Mouse (Mus musculus) gastrocnemius, adult 18-20 months (tissue): ENCODE data around the gene Palld. TPM values are rescaled to one million over a fixed set of nuclear protein-coding genes. Genes with fewer than 3 reads are reported as not detected.

Source experiments
- DNase-seq: peaks from one replicate; pipeline ENCODE4 v3.0.0; 2021; ENCODE audit warnings: low spot score
- total RNA-seq, 2 experiments: library from RNA; stranded (reverse); gene quantifications; 2 replicates each; pipeline ENCODE4 v1.2.3; 2021

Gene Palld
- total RNA-seq, 2 experiments from 2014 or later = 42.0 to 57.2 TPM

GRCm38 (mm10) chr8:61590551-61591431, 311.7 kb downstream of the Palld start:
- peak; percentile 84 for DNase-seq

GRCm38 (mm10) chr8:61589972-61590391, 312.5 kb downstream of the Palld start:
- no peak for DNase-seq

- no peak for DNase-seq
These were observed 314.2 kb downstream of the Palld start for GRCm38 (mm10) chr8:61588336-61588735.

- no peak for DNase-seq
These were observed 314.8 kb downstream of the Palld start for GRCm38 (mm10) chr8:61587731-61588130.

GRCm38 (mm10) chr8:61586529-61586928, 316.0 kb downstream of the Palld start:
- DNase-seq = no peak

- no peak for DNase-seq
These were observed 316.7 kb downstream of the Palld start for GRCm38 (mm10) chr8:61585746-61586145.

- no peak for DNase-seq
These were observed 317.6 kb downstream of the Palld start for GRCm38 (mm10) chr8:61584714-61585383.

GRCm38 (mm10) chr8:61582547-61582946, 319.9 kb downstream of the Palld start:
- no peak for DNase-seq

GRCm38 (mm10) chr8:61581259-61581658, 321.2 kb downstream of the Palld start:
- no peak for DNase-seq

GRCm38 (mm10) chr8:61579831-61580230, 322.7 kb downstream of the Palld start:
- no peak for DNase-seq

- DNase-seq = no peak
These were observed 323.7 kb downstream of the Palld start for GRCm38 (mm10) chr8:61578754-61579153.

- no peak for DNase-seq
These were observed 327.3 kb downstream of the Palld start for GRCm38 (mm10) chr8:61575096-61575653.

GRCm38 (mm10) chr8:61574526-61574925, 328.0 kb downstream of the Palld start:
- no peak for DNase-seq

GRCm38 (mm10) chr8:61573179-61573937, 329.1 kb downstream of the Palld start:
- DNase-seq = no peak

- no peak for DNase-seq
These were observed 329.8 kb downstream of the Palld start for GRCm38 (mm10) chr8:61572697-61573096.

GRCm38 (mm10) chr8:61570637-61571036, 331.9 kb downstream of the Palld start:
- no peak for DNase-seq

- DNase-seq = no peak
These were observed 332.8 kb downstream of the Palld start for GRCm38 (mm10) chr8:61569721-61570120.

- DNase-seq = no peak
These were observed 333.3 kb downstream of the Palld start for GRCm38 (mm10) chr8:61569211-61569610.

GRCm38 (mm10) chr8:61563378-61563777, 339.1 kb downstream of the Palld start:
- no peak for DNase-seq

- DNase-seq = no peak
These were observed 339.9 kb downstream of the Palld start for GRCm38 (mm10) chr8:61562626-61563025.

GRCm38 (mm10) chr8:61561220-61561619, 341.3 kb downstream of the Palld start:
- DNase-seq = no peak

GRCm38 (mm10) chr8:61559979-61560378, 342.5 kb downstream of the Palld start:
- DNase-seq = no peak
